Mouse (Mus musculus) heart, embryonic 14.5 days (tissue): Measurements from ENCODE around the gene Kidins220. TPM values are rescaled to one million over a fixed set of nuclear protein-coding genes. Genes with fewer than 3 reads are reported as not detected.

Experiments used
- ATAC-seq: fragments of 200-750 bp; cut with Nextera tagmentation; 2 replicates; pipeline ENCODE4 v1.8.0; 2017; ENCODE audit warnings: low read depth, moderate TSS enrichment; ENCODE audit not compliant: insufficient number of reproducible peaks, insufficient read depth, low FRiP score
- H3K27ac ChIP-seq, 2 experiments: fragments of 200-500 bp in 1 of 2; fragments of 300-500 bp in 1 of 2; sonication (generic) in 1 of 2; replicated peaks in 1 of 2; 2 replicates each; pipeline ENCODE4 v1.5.1; 2012 to 2014; ENCODE audit warnings: low read depth in 2 of 2, low read length in 2 of 2, control low read depth in 1 of 2, mild to moderate bottlenecking in 1 of 2, mixed read lengths in 1 of 2; ENCODE audit not compliant: control insufficient read depth in 1 of 2, insufficient read depth in 1 of 2
- H3K27me3 ChIP-seq: fragments of 300-500 bp; sonication (generic); 2 replicates; pipeline ENCODE4 v1.6.1; 2014; ENCODE audit warnings: mild to moderate bottlenecking, low read length, control low read depth; ENCODE audit not compliant: control insufficient read depth, insufficient read depth
- H3K36me3 ChIP-seq: fragments of 300-500 bp; sonication (generic); 2 replicates; pipeline ENCODE4 v1.6.1; 2014; ENCODE audit warnings: mild to moderate bottlenecking, control low read depth, low read length, mixed read lengths; ENCODE audit not compliant: control insufficient read depth, insufficient read depth
- H3K4me1 ChIP-seq, 2 experiments: fragments of 200-500 bp in 1 of 2; fragments of 300-500 bp in 1 of 2; sonication (generic) in 1 of 2; 2 replicates each; pipeline ENCODE4 v1.6.1; 2012 to 2014; ENCODE audit warnings: low read length in 2 of 2, control low read depth in 1 of 2, mixed read lengths in 1 of 2; ENCODE audit not compliant: control insufficient read depth in 2 of 2, insufficient read depth in 2 of 2
- H3K4me2 ChIP-seq: fragments of 300-500 bp; sonication (generic); 2 replicates; pipeline ENCODE4 v1.6.1; 2014; ENCODE audit warnings: mild to moderate bottlenecking, low read length
- H3K4me3 ChIP-seq, 2 experiments: fragments of 200-500 bp in 1 of 2; fragments of 300-500 bp in 1 of 2; sonication (generic) in 1 of 2; 2 replicates each; pipeline ENCODE4 v1.5.1; 2012 to 2014; ENCODE audit warnings: low read length in 2 of 2, mild to moderate bottlenecking in 2 of 2, control low read depth in 1 of 2, low read depth in 1 of 2, moderate library complexity in 1 of 2; ENCODE audit not compliant: control insufficient read depth in 1 of 2, insufficient read depth in 1 of 2
- H3K9ac ChIP-seq: fragments of 300-500 bp; sonication (generic); 2 replicates; pipeline ENCODE4 v1.6.1; 2014; ENCODE audit warnings: mild to moderate bottlenecking, low read length
- H3K9me3 ChIP-seq: fragments of 300-500 bp; sonication (generic); 2 replicates; pipeline ENCODE4 v1.6.1; 2016; ENCODE audit warnings: low read length, control low read depth; ENCODE audit not compliant: control insufficient read depth
- WGBS: fragments of 180-500 bp; shearing (Covaris S2); extraction: QIAGEN DNeasy Blood & Tissue Kit; methylation state at CpG from one replicate; pipeline ENCODE4 v1.1.7; 2014; 5-methylcytosine and 5-hydroxymethylcytosine counted together
- polyA plus RNA-seq: library from polyadenylated mRNA; unstranded; fragments of >200 nt; fragmentation: Nextera tagmentation; extraction: Ambion mirVana; gene quantifications from 2 replicates; pipeline ENCODE4 v1.2.1, GENCODE M21; 2014

Kidins220 gene
- polyA plus RNA-seq, 1 experiment from 2014 or later = 50.1 TPM

GRCm38 (mm10) chr12:25012555-25013540 lies 38.1 kb downstream of the Kidins220 start:
- peaks cover 93% of the 10 kb centered on the region for H3K36me3 ChIP-seq
- H3K4me3 ChIP-seq = no peak overlapping the region
- no peak overlapping the region for H3K9ac ChIP-seq
- peak overlapping the region; percentile 55 to 60; a peak in 2 of 4 replicates for H3K27ac ChIP-seq
- peaks cover 8 to 14% of the 10 kb centered on the region in 2 experiments for H3K4me1 ChIP-seq
- no peak for ATAC-seq
- no peak overlapping the region for H3K4me2 ChIP-seq
- H3K9me3 ChIP-seq = no peaks in the 10 kb centered on the region
- H3K27me3 ChIP-seq = no peaks in the 10 kb centered on the region
- WGBS = 59% methylated on average over 13 of the region's 13 CpGs

GRCm38 (mm10) chr12:25014307-25014927 lies 39.7 kb downstream of the Kidins220 start:
- H3K4me1 ChIP-seq = peaks cover 8 to 14% of the 10 kb centered on the region in 2 experiments
- H3K27me3 ChIP-seq = no peaks in the 10 kb centered on the region
- WGBS = 81% methylated on average over 5 of the region's 5 CpGs
- H3K36me3 ChIP-seq = peaks cover 94% of the 10 kb centered on the region
- ATAC-seq = no peak
- no peak overlapping the region for H3K9ac ChIP-seq
- no peaks in the 10 kb centered on the region for H3K9me3 ChIP-seq
- no peak overlapping the region for H3K4me3 ChIP-seq
- H3K27ac ChIP-seq = no peak overlapping the region
- no peak overlapping the region for H3K4me2 ChIP-seq

- no peak overlapping the region for H3K4me2 ChIP-seq
- ATAC-seq = no peak
- no peak overlapping the region for H3K27ac ChIP-seq
- 90% methylated on average over 7 of the region's 7 CpGs for WGBS
- H3K4me1 ChIP-seq = peaks cover 8 to 14% of the 10 kb centered on the region in 2 experiments
- no peak overlapping the region for H3K4me3 ChIP-seq
- peaks cover 94% of the 10 kb centered on the region for H3K36me3 ChIP-seq
- no peak overlapping the region for H3K9ac ChIP-seq
- H3K27me3 ChIP-seq = no peaks in the 10 kb centered on the region
- no peaks in the 10 kb centered on the region for H3K9me3 ChIP-seq
Observed at GRCm38 (mm10) chr12:25014938-25015337, 40.2 kb downstream of the Kidins220 start.

- Histone ChIP-seq H3K36me3 (peaks cover 77% of the 10 kb centered on the region), H3K9ac (no peak overlapping the region), H3K9me3 (no peaks in the 10 kb centered on the region), H3K27ac (no peak overlapping the region), H3K4me1 (peaks cover 11 to 16% of the 10 kb centered on the region in 2 experiments), H3K4me2 (no peak overlapping the region), H3K27me3 (no peaks in the 10 kb centered on the region), H3K4me3 (no peak overlapping the region)
- no peak for ATAC-seq
- 82% methylated on average over 4 of the region's 4 CpGs for WGBS
Observed at GRCm38 (mm10) chr12:25016995-25017394, 42.3 kb downstream of the Kidins220 start.

GRCm38 (mm10) chr12:25021057-25021456 lies 46.3 kb downstream of the Kidins220 start:
- peaks cover 65% of the 10 kb centered on the region for H3K36me3 ChIP-seq
- H3K4me1 ChIP-seq = peaks cover 3% of the 10 kb centered on the region in 2 experiments
- H3K4me2 ChIP-seq = no peak overlapping the region
- H3K9me3 ChIP-seq = no peaks in the 10 kb centered on the region
- H3K9ac ChIP-seq = no peak overlapping the region
- peak; percentile 47; the same call in 1 of the 2 replicates for ATAC-seq
- peak overlapping the region; percentile 72 to 87 for H3K27ac ChIP-seq
- H3K27me3 ChIP-seq = no peaks in the 10 kb centered on the region
- H3K4me3 ChIP-seq = no peak overlapping the region
- WGBS = 43% methylated on average over 5 of the region's 5 CpGs

GRCm38 (mm10) chr12:25024862-25025545 lies 50.3 kb downstream of the Kidins220 start:
- WGBS = 54% methylated on average over 9 of the region's 9 CpGs
- Histone ChIP-seq H3K4me1 (peaks cover 3 to 7% of the 10 kb centered on the region in 2 experiments), H3K27ac (no peak overlapping the region), H3K27me3 (no peaks in the 10 kb centered on the region), H3K9ac (no peak overlapping the region), H3K9me3 (no peaks in the 10 kb centered on the region), H3K4me3 (no peak overlapping the region), H3K36me3 (peaks cover 50% of the 10 kb centered on the region), H3K4me2 (no peak overlapping the region)
- ATAC-seq = no peak

- no peak overlapping the region for H3K27ac ChIP-seq
Observed at GRCm38 (mm10) chr12:25026308-25026707, 51.6 kb downstream of the Kidins220 start.

More at GRCm38 (mm10) chr12:25026308-25026707, 51.6 kb downstream of the Kidins220 start:
- WGBS = 77% methylated on average over 7 of the region's 7 CpGs
- Histone ChIP-seq H3K4me2 (no peak overlapping the region), H3K36me3 (peaks cover 61% of the 10 kb centered on the region), H3K27me3 (no peaks in the 10 kb centered on the region), H3K9me3 (no peaks in the 10 kb centered on the region), H3K9ac (no peak overlapping the region), H3K4me3 (no peak overlapping the region), H3K4me1 (peaks cover 0 to 7% of the 10 kb centered on the region in 2 experiments; a peak in 3 of 4 replicates)
- ATAC-seq = no peak
